Mouse (Mus musculus): ENCODE measurements at regions not wholly inside any gene's neighbourhood (a gene's known extent, or its start where the extent isn't known, plus 50 kb on each side); places are given as distances from the start of the nearest gene placed in this dataset.
"Not testable (repeated sequence)": the region's sequence is repeated elsewhere in the genome, so short reads cannot be mapped to it uniquely, and the experiment has no call there.

DNA sequence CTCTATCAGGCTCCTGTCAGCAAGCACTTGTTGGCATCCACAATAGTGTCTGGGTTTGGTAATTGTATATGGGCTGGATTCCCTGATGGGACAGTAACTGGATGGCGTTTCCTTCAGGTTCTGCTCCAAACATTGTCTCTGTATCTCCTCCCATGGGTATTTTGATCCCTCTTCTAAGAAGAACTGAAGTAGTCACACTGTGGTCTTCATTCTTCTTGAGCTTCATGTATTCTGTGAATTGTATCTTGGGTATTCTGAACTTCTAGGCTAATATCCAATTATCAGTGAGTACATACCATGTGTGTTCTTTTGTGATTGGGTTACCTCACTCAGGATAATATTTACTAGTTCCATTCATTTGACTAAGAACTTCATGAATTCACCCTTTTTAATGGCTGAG lies 119.2 kb upstream of the Gm21119 start:
- ATAC-seq (replicated peaks; ENCODE audit: insufficient number of reproducible peaks, low FRiP score, low TSS enrichment, poor library complexity, severe bottlenecking): not testable (repeated sequence)

DNA sequence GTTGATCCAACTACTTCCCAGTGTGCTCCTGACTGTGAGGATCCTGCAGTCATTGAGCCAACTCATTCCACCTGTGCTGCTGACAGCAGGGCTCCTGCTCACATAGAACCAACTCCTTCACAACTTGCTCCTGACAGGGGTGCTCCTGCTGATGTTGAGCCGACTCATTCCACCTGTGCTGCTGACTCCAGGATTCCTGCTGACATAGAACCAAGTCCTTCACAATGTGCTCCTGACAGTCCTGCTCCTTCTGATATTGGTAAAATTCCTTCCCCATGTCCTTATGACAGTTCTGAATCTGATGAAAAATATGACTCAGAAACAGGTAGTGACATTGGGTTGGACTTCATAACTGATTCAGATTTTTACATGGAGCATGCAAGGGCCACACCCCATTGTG lies 100.8 kb upstream of the Gm21119 start:
- not testable (repeated sequence) for ATAC-seq (replicated peaks; ENCODE audit: insufficient number of reproducible peaks, low FRiP score, low TSS enrichment, poor library complexity, severe bottlenecking)

DNA sequence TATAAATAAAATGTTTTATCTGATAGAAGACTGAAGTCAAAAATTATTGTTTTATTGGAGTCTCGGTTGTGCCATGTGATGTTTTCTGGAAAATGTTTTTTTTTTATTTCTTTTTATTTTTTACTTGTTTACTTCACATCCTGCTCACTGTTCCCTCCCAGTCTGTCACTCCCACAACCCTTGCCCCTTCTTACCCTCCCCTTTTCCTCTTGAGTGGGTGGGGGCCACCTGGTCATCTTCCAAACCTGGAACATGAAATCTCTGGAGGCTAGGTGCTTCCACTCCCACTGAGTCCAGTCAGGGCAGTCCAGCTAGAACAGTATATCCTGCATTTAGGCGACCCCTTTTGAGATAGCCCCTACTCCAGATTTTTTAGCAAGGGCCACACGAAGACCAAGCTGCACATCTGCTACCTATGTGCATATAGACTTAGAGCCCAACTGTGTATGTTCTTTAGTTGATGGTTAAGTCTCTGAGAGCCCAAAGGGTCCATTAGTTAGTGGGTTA lies 98.3 kb upstream of the Gm21119 start:
- not testable (repeated sequence) for ATAC-seq (replicated peaks; ENCODE audit: insufficient number of reproducible peaks, low FRiP score, low TSS enrichment, poor library complexity, severe bottlenecking)

DNA sequence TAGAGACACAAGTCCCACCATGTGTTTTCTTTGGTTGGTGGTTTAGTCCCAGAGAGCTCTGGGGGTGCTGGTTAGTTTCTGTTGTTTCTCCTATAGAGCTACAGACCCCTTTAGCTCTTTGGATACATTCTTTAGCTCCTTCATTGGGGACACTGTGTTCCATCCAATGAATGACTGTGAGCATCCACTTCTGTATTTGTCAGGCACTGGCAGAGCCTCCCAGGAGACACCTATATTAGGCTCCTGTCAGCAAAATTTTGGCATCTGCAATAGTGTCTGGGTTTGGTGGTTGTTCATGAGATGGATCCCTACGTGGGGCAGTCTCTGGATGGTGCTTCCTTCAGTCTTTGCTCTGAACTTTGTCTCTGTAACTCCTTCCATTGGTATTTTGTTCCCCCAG lies 97.2 kb upstream of the Gm21119 start:
- ATAC-seq (replicated peaks; ENCODE audit: insufficient number of reproducible peaks, low FRiP score, low TSS enrichment, poor library complexity, severe bottlenecking): not testable (repeated sequence)

DNA sequence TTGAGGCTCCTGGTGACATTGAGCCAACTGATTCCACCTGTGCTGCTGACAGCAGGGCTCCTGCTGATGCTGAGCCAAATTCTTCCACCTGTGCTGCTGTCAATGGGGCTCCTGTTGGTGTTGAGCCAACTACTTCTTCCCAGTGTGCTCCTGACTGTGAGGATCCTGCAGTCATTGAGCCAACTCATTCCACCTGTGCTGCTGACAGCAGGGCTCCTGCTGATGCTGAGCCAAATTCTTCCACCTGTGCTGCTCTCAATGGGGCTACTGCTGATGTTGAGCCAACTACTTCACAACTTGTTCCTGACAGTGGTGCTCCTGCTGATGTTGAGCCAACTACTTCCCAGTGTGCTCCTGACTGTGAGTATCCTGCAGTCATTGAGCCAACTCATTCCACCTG lies 90.2 kb upstream of the Gm21119 start:
- ATAC-seq (replicated peaks; ENCODE audit: insufficient number of reproducible peaks, low FRiP score, low TSS enrichment, poor library complexity, severe bottlenecking): not testable (repeated sequence)

DNA sequence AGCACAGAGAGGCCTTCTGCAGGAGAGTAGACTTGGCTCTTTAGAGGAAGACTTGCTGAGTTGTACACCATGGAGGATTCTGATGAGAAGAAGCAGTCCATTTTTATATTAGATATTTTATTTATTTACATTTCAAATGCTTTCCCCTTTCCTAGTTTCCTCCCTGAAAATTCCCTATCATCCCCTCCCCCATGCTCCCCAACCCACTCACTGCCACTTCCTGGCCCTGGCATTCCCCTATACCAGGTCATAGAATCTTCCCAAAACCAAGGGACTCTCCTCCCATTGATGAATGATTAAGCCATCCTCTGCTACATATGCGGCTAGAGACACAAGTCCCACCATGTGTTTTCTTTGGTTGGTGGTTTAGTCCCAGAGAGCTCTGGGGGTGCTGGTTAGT lies 85.7 kb upstream of the Gm21119 start:
- ATAC-seq (replicated peaks; ENCODE audit: insufficient number of reproducible peaks, low FRiP score, low TSS enrichment, poor library complexity, severe bottlenecking): not testable (repeated sequence)

DNA sequence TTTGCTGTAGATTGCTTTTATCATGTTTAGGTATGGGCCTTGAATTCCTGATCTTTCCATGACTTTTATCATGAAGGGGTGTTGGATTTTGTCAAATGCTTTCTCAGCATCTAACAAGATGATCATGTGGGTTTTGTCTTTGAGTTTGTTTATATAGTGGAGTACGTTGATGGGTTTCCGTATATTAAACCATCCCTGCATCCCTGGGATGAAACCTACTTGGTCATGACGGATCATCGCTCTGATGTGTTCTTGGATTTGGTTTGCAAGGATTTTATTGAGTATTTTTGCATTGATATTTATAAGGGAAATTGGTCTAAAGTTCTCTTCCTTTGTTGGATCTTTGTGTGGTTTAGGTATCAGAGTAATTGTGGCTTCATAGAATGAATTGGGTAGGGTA lies 75.7 kb upstream of the Gm21119 start:
- not testable (repeated sequence) for ATAC-seq (replicated peaks; ENCODE audit: insufficient number of reproducible peaks, low FRiP score, low TSS enrichment, poor library complexity, severe bottlenecking)

DNA sequence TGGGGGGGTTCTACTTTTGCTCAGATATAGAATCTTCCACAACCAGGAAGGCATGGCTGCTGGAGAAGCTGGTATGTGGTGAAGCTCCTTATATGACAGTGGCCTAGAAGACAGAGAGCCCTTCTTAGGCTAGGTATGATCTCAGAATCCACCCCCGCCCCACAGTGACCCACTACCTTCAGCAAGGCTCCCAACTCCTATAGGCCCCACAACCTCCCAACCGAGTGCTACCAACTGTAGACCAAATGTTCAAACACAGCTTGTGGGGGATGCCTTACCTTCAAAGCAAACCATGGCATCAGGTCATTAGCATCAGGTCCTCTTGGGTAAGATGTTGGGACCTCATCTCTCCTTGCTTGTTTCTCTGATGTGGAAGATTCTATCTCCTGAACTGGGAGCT lies 70.6 kb upstream of the Gm21119 start:
- not testable (repeated sequence) for ATAC-seq (replicated peaks; ENCODE audit: insufficient number of reproducible peaks, low FRiP score, low TSS enrichment, poor library complexity, severe bottlenecking)

DNA sequence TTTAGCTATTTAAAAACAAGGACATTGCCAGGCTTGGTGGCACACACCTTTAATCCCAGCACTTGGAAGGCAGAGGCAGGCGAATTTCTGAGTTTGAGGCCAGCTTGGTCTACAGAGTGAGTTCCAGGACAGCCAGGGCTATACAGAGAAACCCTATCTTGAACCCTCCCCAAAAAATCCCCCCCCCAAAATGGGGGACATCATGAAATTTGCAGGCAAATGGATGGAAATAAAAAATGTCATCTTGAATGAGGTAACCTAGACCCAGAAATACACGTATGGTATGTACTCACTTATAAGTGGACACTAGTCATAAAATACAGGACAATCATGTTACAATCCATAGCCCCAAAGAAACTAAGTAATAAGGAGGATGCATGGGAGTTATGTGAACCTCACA lies 69.4 kb upstream of the Gm21119 start:
- ATAC-seq (replicated peaks; ENCODE audit: insufficient number of reproducible peaks, low FRiP score, low TSS enrichment, poor library complexity, severe bottlenecking): not testable (repeated sequence)

DNA sequence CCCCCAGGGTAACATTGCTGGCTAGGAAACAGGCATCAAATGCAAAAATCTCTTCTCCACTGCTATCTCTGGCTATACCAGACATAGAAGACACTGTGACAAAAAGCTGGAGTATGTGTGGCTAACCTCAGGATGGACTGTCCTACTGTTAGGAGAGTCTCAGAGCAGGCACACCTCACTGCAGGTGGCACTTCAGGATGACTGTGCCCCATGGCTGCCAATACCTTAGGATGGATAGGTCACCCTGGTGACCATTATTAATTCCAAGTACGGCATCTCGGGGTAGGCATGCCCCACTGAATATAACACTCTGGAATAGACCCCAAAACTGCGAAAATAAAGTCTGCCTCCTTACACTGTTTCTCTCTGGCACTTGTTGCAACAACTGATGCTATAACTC lies 68.3 kb upstream of the Gm21119 start:
- ATAC-seq (replicated peaks; ENCODE audit: insufficient number of reproducible peaks, low FRiP score, low TSS enrichment, poor library complexity, severe bottlenecking): not testable (repeated sequence)

DNA sequence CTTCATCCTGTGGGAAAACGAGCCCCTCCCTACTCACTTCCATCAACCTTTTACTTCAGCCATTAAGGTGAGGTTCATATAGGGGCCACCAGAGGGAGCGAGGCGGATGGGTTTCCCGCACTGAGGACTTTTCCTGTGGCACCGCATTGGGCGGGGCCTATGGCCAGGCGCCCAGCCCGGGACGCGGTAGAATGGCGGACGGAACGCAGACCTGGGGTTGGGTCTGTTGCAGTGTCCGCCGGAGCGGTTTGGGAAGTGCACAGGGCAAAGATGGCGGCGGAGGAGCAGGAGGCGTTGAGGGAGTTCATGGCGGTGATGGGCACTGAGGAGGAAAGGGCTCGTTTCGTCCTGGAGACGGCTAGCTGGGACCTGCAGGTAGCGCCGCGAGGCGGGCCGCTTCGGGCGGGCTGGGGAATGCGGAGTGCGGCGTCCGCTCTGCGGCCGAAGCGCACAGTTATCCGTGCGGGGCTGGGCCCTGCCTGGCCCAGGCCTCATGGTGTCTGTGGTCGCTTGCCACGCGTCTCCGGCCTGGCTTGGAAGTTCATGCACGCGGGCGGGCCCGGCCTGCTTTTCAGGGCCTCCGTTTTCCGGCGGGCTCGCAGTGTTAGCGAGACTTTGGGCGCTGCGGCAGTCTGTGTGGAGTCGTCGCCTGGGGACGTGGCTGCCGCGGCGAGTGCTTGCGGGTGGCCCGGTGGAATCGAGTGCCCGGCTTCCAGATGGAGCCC lies 64.5 kb upstream of the Gm21119 start:
- peak; percentile 99 for ATAC-seq (replicated peaks; ENCODE audit: insufficient number of reproducible peaks, low FRiP score, low TSS enrichment, poor library complexity, severe bottlenecking)

DNA sequence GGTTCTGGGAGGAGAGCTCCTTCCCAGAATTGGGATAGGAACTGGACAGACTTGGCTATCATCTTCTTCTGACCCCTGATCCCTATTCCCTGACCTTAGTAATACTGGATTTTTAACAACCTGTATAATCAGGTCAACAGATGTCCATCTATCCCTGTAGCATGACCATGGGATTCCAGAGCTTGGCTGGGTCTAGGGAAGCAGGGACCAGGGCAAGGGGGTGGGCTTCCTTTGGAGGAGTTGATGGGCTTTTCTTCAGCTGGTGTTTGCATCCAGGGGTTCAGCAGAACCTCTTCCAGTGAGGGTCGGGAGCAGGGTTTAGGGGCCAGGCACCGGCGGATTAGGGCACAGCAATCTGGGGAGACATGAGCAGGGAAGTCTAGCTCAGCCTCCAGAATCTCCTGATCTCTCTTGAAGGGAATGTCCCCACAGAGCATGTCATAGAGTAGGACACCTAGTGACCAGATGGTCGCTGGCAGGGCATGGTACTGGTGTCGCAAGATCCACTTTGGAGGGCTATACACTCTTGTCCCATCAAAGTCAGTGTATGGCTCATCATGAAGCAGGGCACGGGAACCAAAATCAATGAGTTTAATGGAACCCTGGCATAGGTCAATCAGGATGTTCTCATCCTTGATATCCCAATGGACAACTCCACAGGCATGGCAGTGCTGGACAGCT lies 58.1 kb upstream of the Gm21119 start:
- peak; percentile 54 for ATAC-seq (replicated peaks; ENCODE audit: insufficient number of reproducible peaks, low FRiP score, low TSS enrichment, poor library complexity, severe bottlenecking)

DNA sequence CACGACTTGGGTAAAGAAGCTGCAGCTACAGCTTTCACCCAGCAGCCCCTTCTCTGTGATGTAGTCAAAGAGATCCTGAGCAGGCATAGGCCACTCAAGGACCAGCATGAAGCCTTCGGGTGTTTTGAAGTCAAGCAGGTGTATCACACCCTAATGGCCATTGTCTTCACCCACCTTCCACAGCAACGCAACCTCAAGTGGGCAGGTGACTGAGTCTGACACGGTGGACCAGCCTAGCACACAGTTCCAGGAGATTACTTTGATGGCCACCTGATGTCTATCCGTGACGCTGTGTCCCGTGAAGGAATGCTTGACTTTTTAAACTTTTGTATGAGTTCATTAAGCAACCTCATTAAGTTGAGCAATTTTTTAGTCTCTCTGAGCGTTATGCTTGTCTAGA lies 57.5 kb upstream of the Gm21119 start:
- ATAC-seq (replicated peaks; ENCODE audit: insufficient number of reproducible peaks, low FRiP score, low TSS enrichment, poor library complexity, severe bottlenecking): peak; percentile 70

DNA sequence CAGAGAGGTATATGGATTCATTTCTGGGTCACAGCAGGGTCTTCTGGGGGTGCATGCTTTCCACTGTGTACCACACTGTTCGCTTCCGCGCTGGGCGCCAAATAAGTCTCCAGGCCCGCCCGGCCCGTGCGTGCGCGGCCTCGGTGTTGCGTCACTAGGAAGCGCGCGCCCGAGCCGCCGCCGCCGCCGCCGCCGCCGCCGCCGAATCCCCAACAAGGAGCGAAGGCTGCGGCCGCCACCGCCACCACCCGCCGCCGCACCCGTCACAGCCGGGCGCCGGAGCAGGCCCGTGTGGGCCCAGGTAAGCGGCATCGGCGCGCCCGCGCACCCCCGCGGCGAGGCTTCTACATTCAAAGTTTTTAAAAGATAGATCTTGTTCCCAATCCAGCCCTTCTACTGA lies 57.1 kb upstream of the Gm21119 start:
- peak; percentile 94 for ATAC-seq (replicated peaks; ENCODE audit: insufficient number of reproducible peaks, low FRiP score, low TSS enrichment, poor library complexity, severe bottlenecking)

Measured in monocyte, adult 5-6 weeks (primary cell).